Mouse (Mus musculus) liver, embryonic 16.5 days (tissue): ENCODE data around the gene Cabp7. TPM values are rescaled to one million over a fixed set of nuclear protein-coding genes. Genes with fewer than 3 reads are reported as not detected.

Source experiments
- ATAC-seq: fragments of 200-750 bp; cut with Nextera tagmentation; 2 replicates; pipeline ENCODE4 v1.8.0; 2017; ENCODE audit warnings: low read depth, mild to moderate bottlenecking, moderate number of reproducible peaks, moderate library complexity
- H3K27ac ChIP-seq: fragments of 300-500 bp; sonication (generic); 2 replicates; pipeline ENCODE4 v1.5.1; 2014; ENCODE audit warnings: mild to moderate bottlenecking, low read length
- H3K27me3 ChIP-seq: fragments of 300-500 bp; sonication (generic); 2 replicates; pipeline ENCODE4 v1.6.1; 2014; ENCODE audit warnings: low read depth, low read length, mixed read lengths; ENCODE audit not compliant: control insufficient read depth, insufficient read depth
- H3K36me3 ChIP-seq: fragments of 300-500 bp; sonication (generic); 2 replicates; pipeline ENCODE4 v1.6.1; 2014; ENCODE audit warnings: mild to moderate bottlenecking; ENCODE audit not compliant: control insufficient read depth, insufficient read depth
- H3K4me1 ChIP-seq: fragments of 300-500 bp; sonication (generic); 2 replicates; pipeline ENCODE4 v1.6.1; 2014; ENCODE audit warnings: low read depth, low read length, mixed read lengths; ENCODE audit not compliant: control insufficient read depth
- H3K4me2 ChIP-seq: fragments of 300-500 bp; sonication (generic); 2 replicates; pipeline ENCODE4 v1.6.1; 2014; ENCODE audit warnings: low read depth, low read length, mixed read lengths
- H3K4me3 ChIP-seq: fragments of 300-500 bp; sonication (generic); 2 replicates; pipeline ENCODE4 v1.5.1; 2014; ENCODE audit warnings: low read depth, mild to moderate bottlenecking, low read length
- H3K9ac ChIP-seq: fragments of 300-500 bp; sonication (generic); 2 replicates; pipeline ENCODE4 v1.6.1; 2014; ENCODE audit warnings: low read depth, low read length
- H3K9me3 ChIP-seq: fragments of 300-500 bp; sonication (generic); replicated peaks from 2 replicates; pipeline ENCODE4 v1.6.1; 2016; ENCODE audit warnings: low read length; ENCODE audit not compliant: control insufficient read depth
- WGBS: fragments of 180-500 bp; shearing (Covaris S2); extraction: QIAGEN DNeasy Blood & Tissue Kit; methylation state at CpG from one replicate; pipeline ENCODE4 v1.1.7; 2014; ENCODE audit not compliant: insufficient replicate concordance; 5-methylcytosine and 5-hydroxymethylcytosine counted together
- polyA plus RNA-seq: library from polyadenylated mRNA; unstranded; fragments of >200 nt; fragmentation: Nextera tagmentation; extraction: Ambion mirVana; gene quantifications from 2 replicates; pipeline ENCODE4 v1.2.1, GENCODE M21; 2015

The Cabp7 gene
- polyA plus RNA-seq, 1 experiment from 2014 or later: 0.04 TPM

- no peak overlapping the region for H3K4me2 ChIP-seq
- no peak overlapping the region for H3K9ac ChIP-seq
- no peak overlapping the region for H3K4me3 ChIP-seq
- H3K4me1 ChIP-seq: no peaks in the 10 kb centered on the region
- WGBS: 81% methylated on average over 8 of the region's 8 CpGs
- no peaks in the 10 kb centered on the region for H3K27me3 ChIP-seq
- H3K9me3 ChIP-seq: no peaks in the 10 kb centered on the region
- no peak overlapping the region for H3K27ac ChIP-seq
- ATAC-seq: no peak
- no peaks in the 10 kb centered on the region for H3K36me3 ChIP-seq
Measured at GRCm38 (mm10) chr11:4721728-4722127, 24.9 kb downstream of the Cabp7 start.

GRCm38 (mm10) chr11:4720900-4721580 lies 25.5 kb downstream of the Cabp7 start:
- ATAC-seq: no peak
- WGBS: 65% methylated on average over 7 of the region's 7 CpGs
- H3K9ac ChIP-seq: no peak overlapping the region

GRCm38 (mm10) chr11:4720393-4720792 lies 26.2 kb downstream of the Cabp7 start:
- WGBS: 70% methylated on average over 11 of the region's 11 CpGs
- Histone ChIP-seq H3K36me3 (no peaks in the 10 kb centered on the region), H3K4me3 (no peak overlapping the region), H3K27me3 (no peaks in the 10 kb centered on the region), H3K4me1 (no peaks in the 10 kb centered on the region), H3K27ac (no peak overlapping the region), H3K9ac (no peak overlapping the region), H3K9me3 (no peaks in the 10 kb centered on the region), H3K4me2 (no peak overlapping the region)
- no peak for ATAC-seq

More at GRCm38 (mm10) chr11:4720900-4721580, 25.5 kb downstream of the Cabp7 start:
- Histone ChIP-seq H3K4me2 (no peak overlapping the region), H3K27me3 (no peaks in the 10 kb centered on the region), H3K4me3 (no peak overlapping the region), H3K36me3 (no peaks in the 10 kb centered on the region), H3K27ac (no peak overlapping the region), H3K4me1 (no peaks in the 10 kb centered on the region), H3K9me3 (no peaks in the 10 kb centered on the region)

GRCm38 (mm10) chr11:4719961-4720360 lies 26.6 kb downstream of the Cabp7 start:
- Histone ChIP-seq H3K36me3 (no peaks in the 10 kb centered on the region), H3K4me1 (no peaks in the 10 kb centered on the region), H3K4me3 (no peak overlapping the region), H3K27ac (no peak overlapping the region), H3K9ac (no peak overlapping the region), H3K27me3 (no peaks in the 10 kb centered on the region), H3K4me2 (no peak overlapping the region), H3K9me3 (no peaks in the 10 kb centered on the region)
- no peak for ATAC-seq
- 67% methylated on average over 9 of the region's 9 CpGs for WGBS

- Histone ChIP-seq H3K9me3 (no peaks in the 10 kb centered on the region), H3K9ac (no peak overlapping the region), H3K27ac (no peak overlapping the region), H3K4me1 (no peaks in the 10 kb centered on the region), H3K4me2 (no peak overlapping the region), H3K36me3 (no peaks in the 10 kb centered on the region), H3K27me3 (no peaks in the 10 kb centered on the region), H3K4me3 (no peak overlapping the region)
- WGBS: 68% methylated on average over 5 of the region's 5 CpGs
- ATAC-seq: no peak
Measured at GRCm38 (mm10) chr11:4718548-4718947, 28.0 kb downstream of the Cabp7 start.

GRCm38 (mm10) chr11:4716530-4717236 lies 29.9 kb downstream of the Cabp7 start:
- Histone ChIP-seq H3K4me3 (no peak overlapping the region), H3K27me3 (no peaks in the 10 kb centered on the region), H3K4me1 (no peaks in the 10 kb centered on the region), H3K4me2 (no peak overlapping the region), H3K9me3 (no peaks in the 10 kb centered on the region), H3K27ac (no peak overlapping the region), H3K36me3 (no peaks in the 10 kb centered on the region), H3K9ac (no peak overlapping the region)
- ATAC-seq: no peak
- 73% methylated on average over 5 of the region's 5 CpGs for WGBS

GRCm38 (mm10) chr11:4715596-4715995 lies 31.0 kb downstream of the Cabp7 start:
- no peaks in the 10 kb centered on the region for H3K36me3 ChIP-seq
- ATAC-seq: no peak
- H3K27ac ChIP-seq: no peak overlapping the region
- no peak overlapping the region for H3K4me3 ChIP-seq
- no peak overlapping the region for H3K9ac ChIP-seq
- 65% methylated on average over 4 of the region's 4 CpGs for WGBS
- no peaks in the 10 kb centered on the region for H3K27me3 ChIP-seq
- H3K4me2 ChIP-seq: no peak overlapping the region
- no peaks in the 10 kb centered on the region for H3K9me3 ChIP-seq
- no peaks in the 10 kb centered on the region for H3K4me1 ChIP-seq

- Histone ChIP-seq H3K4me3 (no peak overlapping the region), H3K4me1 (no peaks in the 10 kb centered on the region), H3K9ac (no peak overlapping the region), H3K36me3 (no peaks in the 10 kb centered on the region), H3K4me2 (no peak overlapping the region), H3K9me3 (no peaks in the 10 kb centered on the region), H3K27me3 (no peaks in the 10 kb centered on the region), H3K27ac (no peak overlapping the region)
- no peak for ATAC-seq
- 36% methylated on average over 4 of the region's 4 CpGs for WGBS
Measured at GRCm38 (mm10) chr11:4714727-4715126, 31.9 kb downstream of the Cabp7 start.

- no peaks in the 10 kb centered on the region for H3K36me3 ChIP-seq
- H3K27ac ChIP-seq: no peak overlapping the region
- no peak overlapping the region for H3K9ac ChIP-seq
- no peaks in the 10 kb centered on the region for H3K4me1 ChIP-seq
- ATAC-seq: no peak
- H3K27me3 ChIP-seq: no peaks in the 10 kb centered on the region
- no peak overlapping the region for H3K4me3 ChIP-seq
- no peak overlapping the region for H3K4me2 ChIP-seq
- no peaks in the 10 kb centered on the region for H3K9me3 ChIP-seq
Measured at GRCm38 (mm10) chr11:4712822-4713221, 33.8 kb downstream of the Cabp7 start.
